Mouse (Mus musculus) spleen, postnatal 10 days (tissue): Measurements from ENCODE around the gene Nacad.

Experiments
- DNase-seq, 2 experiments: peaks; one replicate each; pipeline ENCODE4 v3.0.0; 2021 to 2022; ENCODE audit warnings: low spot score in 2 of 2

Gene Nacad

GRCm38 (mm10) chr11:6581560-6581959 lies 24.3 kb downstream of the Nacad start:
- DNase-seq: peak; percentile 18 to 68

- no peak for DNase-seq
Observed at GRCm38 (mm10) chr11:6580065-6580750, 25.6 kb downstream of the Nacad start.

GRCm38 (mm10) chr11:6579361-6579760 lies 26.5 kb downstream of the Nacad start:
- DNase-seq: no peak

- DNase-seq: peak in 1 of 2 experiments; percentile 31
Observed at GRCm38 (mm10) chr11:6576151-6576550, 29.7 kb downstream of the Nacad start.

GRCm38 (mm10) chr11:6569410-6569777 lies 36.5 kb downstream of the Nacad start:
- no peak for DNase-seq

GRCm38 (mm10) chr11:6568584-6569409 lies 37.1 kb downstream of the Nacad start:
- DNase-seq: no peak

- no peak for DNase-seq
Observed at GRCm38 (mm10) chr11:6567951-6568350, 37.9 kb downstream of the Nacad start.

GRCm38 (mm10) chr11:6566496-6566895 lies 39.4 kb downstream of the Nacad start:
- no peak for DNase-seq

- DNase-seq: no peak
Observed at GRCm38 (mm10) chr11:6563201-6563600, 42.7 kb downstream of the Nacad start.

GRCm38 (mm10) chr11:6562359-6562758 lies 43.5 kb downstream of the Nacad start:
- DNase-seq: peak in 1 of 2 experiments; percentile 51

GRCm38 (mm10) chr11:6561474-6561873 lies 44.4 kb downstream of the Nacad start:
- DNase-seq: no peak

GRCm38 (mm10) chr11:6560655-6561360 lies 45.0 kb downstream of the Nacad start:
- peak in 1 of 2 experiments; percentile 45 for DNase-seq

- DNase-seq: no peak
Observed at GRCm38 (mm10) chr11:6559996-6560395, 45.9 kb downstream of the Nacad start.

GRCm38 (mm10) chr11:6558234-6558633 lies 47.6 kb downstream of the Nacad start:
- DNase-seq: no peak

- DNase-seq: no peak
Observed at GRCm38 (mm10) chr11:6550201-6550600, 55.7 kb downstream of the Nacad start.

- DNase-seq: no peak
Observed at GRCm38 (mm10) chr11:6549770-6550169, 56.1 kb downstream of the Nacad start.
